Mouse (Mus musculus): ENCODE measurements around the gene Gm17657. TPM values are rescaled to one million over a fixed set of nuclear protein-coding genes. Genes with fewer than 3 reads are reported as not detected.
A peak's percentile ranks its signal among the peaks of the same experiment; 100 is the strongest.
"Not testable (repeated sequence)": the region's sequence is repeated elsewhere in the genome, so short reads cannot be mapped to it uniquely, and the experiment has no call there.

Gm17657 gene
- total RNA-seq, 4 experiments from 2014 or later: not detected

DNA sequence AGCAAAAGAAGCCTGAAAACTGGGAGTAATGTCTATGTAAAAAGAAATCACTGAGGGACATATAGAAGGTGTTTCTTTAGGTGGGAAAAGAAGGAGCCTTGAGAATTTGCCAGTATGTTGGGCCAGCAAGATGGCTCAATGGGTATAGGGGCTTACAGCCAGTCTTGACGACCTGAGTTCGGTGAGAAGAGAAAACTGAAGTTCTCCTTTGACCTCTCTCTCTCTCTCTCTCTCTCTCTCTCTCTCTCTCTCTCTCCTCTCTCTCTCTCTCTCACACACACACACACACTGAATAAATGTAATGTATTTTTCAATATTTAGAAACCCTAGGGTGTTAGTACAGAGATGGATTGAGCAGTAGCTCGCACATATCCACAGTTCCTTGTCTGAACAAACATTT lies 944 bp downstream of the Gm17657 start:
- no peak for DNase-seq (ENCODE audit: low spot score in 2 of 2)

DNA sequence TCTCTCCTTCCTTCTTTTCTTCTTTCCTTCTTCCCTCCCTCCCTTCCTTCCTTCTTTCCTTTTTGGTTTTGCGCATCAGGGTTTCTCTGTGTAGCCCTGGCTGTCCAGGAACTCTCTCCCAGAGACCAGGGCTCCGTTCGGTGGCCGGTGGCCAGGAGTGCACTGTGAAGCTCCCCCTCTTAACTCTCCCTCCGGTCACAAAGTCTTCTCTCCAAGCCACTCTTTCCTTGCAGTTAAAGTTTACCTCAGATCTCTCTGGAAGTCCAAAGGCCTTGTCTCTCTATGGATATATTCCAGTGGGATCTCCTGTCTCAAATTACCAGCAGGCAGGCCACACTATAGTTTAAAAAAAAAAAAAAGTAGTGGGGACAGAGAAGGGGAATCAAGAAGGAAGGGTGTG lies 4.2 kb downstream of the Gm17657 start:
- DNase-seq (ENCODE audit: low spot score in 2 of 2): no peak

DNA sequence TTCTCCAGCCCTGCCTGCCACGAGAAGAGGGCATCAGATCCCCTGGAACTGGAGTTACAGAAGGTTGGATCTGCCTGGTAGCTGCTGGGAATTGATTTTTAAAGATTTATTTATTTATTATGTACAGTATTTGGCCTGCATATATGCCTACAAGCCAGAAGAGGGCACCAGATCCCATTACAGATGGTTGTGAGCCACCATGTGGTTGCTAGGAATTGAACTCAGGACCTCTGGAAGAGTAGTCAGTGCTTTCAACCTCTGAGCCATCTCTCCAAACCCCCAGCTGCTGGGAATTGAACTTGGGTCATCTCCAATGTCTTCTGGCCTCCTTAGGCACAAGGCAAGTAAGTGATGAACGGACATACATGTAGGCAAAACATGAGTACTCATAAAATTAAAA lies 5.4 kb downstream of the Gm17657 start:
- no peak for DNase-seq (ENCODE audit: low spot score in 2 of 2)

DNA sequence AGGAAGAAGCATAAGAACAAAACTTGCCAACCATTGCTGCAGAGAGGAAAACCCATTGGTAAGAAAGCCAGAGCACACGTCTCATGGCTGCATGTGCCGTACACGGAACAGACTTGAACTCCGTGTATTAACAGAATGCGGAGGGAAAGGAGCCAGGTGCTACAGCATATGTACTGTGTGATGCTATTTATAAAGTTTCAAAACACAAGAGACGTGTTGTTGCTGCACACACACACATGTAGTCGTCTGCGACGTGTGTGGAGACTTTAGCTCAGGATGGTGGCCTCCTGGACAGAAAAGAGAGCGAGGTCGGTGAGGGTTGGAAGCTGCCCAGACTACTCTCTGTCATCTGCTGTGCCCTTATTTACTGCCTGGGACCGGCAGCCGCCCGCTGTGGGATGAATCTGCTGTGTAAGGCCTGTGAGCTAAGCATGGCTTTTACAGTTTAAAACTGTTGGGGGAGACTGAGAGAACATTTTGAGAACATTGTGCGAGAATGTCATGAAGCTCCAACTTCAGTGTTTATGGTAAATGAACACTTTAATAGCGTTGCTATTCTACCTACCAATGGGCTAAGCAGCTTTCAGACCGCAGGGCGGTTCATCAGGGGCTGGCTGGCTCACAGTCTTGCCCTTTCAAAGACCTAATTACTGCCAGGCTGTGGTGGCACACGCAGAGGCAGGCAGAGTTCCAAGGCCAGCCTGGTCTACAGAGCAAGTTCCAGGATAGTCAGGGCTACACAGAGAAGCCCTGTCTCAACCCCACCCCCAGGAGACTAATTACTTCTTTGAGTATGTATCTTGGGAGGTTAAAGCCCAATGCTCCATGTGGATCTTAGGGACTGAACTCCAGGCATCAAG lies 6.4 kb downstream of the Gm17657 start:
- peak in 1 of 2 experiments; percentile 18 for DNase-seq (ENCODE audit: low spot score in 2 of 2)

DNA sequence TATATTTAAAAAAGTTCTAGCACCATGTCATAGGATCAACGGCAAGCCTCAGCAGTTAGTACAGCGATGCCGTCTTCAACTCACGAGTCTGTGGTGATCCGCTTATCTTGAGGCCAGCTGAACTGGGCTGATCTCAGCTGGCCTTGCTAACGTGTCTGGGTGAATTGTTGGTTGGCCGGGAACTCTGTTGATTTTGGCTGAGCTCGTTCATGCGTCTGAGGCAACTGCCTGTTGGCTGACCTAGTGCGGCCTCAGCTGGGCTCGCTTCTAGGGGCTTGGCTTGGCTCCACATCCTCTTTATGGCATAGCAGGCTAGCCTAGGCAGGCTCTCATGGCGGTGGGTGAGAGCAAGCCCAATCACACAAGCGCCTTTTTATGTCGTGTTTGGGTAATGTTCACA lies 8.0 kb downstream of the Gm17657 start:
- DNase-seq (ENCODE audit: low spot score in 2 of 2): no peak

DNA sequence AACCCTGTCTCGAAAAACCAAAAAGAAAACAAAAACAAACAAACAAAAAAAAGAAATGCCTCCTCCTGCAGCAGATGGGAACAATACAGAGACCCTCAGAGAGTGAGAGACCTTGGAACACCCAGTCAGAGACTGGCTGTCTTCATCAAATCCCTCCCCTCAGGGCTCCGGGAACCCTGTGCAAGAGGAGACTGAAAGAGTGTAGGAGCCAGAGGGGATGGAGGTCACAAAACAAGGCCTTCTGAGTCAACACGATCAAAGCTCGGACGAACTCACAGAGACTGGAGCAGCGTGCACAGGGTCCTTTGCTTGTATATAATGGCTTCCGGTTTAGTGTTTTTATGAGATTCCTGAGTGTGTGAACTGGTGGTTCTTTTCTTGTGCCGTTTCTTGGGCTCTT lies 9.0 kb downstream of the Gm17657 start:
- no peak for DNase-seq (ENCODE audit: low spot score in 2 of 2)

DNA sequence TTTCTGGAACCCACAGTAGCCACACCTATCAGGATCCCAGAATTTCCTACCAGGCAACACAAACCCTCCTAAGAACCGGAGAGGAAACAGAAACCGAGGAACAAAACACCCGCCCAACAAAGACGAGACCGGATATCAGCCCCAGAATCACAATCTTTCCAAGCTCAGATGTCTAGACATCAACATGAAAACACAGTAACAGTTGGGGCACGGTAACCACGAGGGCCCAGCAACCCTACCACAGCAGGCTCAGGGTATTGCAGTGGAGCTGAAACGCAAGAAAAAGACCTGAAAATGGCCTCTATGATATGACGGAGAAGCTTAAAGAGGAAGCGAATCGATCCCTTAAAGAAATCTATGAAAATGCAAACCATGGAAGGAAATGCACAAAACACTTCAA lies 15.6 kb downstream of the Gm17657 start:
- no peak for DNase-seq (ENCODE audit: low spot score in 2 of 2)

DNA sequence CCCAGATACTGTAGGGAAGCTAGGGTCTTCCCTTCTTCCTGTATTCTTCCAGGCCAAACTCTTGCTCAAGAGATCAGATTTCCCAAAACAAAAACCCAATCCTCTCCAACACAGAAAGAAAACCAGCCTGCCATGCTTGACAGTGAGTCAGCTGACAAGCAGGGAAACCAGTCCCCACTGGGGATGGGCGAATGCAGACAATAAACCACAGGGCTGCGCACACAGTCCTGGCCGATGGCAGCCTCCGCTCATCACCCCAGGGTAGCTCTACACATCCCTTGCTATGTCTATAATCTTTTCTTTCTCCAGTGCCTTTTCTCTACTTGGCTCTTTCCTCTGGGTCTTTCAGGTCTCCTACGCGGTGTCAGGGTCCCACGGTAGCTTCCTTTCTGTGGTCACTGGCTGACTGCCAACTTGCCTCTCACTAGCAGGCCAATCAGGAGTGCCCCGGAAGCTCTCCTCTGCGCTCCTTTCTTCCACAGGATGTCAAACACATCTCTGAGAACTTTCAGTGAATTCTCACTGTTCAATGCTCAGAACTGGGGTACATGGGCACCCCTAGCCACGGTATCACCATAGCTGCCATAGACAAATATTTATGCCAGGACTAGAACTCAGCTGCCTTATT lies 17.6 kb downstream of the Gm17657 start:
- no peak for DNase-seq (ENCODE audit: low spot score in 2 of 2)

DNA sequence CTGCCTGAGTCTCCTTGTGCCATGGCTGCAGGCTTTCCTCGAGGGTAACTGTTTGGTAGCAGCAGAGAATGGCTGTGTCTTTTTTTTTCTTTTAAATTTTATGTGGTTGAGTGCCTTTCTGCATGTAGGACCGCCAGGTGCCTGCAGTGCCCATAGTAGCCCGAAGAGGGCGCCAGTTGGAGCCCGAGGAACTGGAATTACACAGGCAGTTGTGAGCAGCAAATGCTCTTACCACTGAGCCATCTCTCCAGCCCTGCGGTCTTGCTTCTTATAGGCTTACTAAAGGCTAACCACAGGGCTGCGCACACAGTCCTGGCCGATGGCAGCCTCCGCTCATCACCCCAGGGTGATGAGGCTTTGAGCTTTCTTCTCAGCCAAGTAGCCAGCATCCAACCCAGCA lies 18.2 kb downstream of the Gm17657 start:
- no peak for DNase-seq (ENCODE audit: low spot score in 2 of 2)

DNA sequence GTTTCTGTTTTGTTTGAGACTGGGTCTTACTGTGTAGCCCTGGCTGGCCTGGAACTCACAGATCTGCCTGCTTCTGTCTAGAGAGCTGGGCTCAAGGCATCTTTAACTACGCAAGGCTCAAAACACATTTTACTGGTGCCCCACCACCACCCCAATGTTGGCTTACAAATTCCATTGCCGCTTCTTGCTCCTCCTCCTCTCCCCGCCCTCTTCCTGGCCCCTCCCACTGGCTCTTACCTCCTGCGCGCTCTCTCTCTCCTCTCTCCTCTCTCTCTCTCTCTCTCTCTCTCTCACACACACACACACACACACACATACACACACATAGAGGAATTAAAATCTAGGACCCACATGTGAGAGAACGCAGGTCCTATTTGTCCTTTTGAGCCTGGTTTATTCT lies 18.9 kb downstream of the Gm17657 start:
- DNase-seq (ENCODE audit: low spot score in 2 of 2): no peak

DNA sequence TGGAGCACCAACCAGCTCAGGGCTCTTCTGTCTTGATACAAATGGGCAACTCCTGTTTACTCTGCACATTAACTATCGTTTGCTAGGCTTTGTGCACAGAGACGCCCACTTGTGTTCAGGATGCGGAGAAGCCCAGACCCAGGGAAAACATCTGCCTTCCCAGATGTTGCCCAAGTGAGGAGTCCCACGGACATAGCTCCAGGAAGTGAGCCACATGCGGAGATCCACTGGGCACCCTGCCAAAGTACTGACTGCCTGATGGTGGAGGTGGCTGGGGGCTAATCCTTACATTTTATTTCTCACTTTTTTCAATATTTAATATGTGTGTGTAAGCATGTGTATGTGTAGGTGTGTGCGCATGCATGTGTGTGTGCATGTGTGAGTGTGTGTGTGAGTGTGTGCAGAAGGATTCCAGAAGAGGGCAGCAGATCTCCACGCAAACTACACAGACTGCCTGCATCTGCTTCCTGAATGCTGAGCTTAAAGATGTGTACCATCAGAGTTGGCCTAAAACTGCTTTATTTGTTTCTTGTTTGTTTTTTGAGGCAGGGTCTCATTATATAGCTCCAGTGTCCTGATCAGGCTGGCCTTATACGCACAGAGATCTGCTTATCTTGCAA lies 20.8 kb downstream of the Gm17657 start:
- DNase-seq (ENCODE audit: low spot score in 2 of 2): no peak

DNA sequence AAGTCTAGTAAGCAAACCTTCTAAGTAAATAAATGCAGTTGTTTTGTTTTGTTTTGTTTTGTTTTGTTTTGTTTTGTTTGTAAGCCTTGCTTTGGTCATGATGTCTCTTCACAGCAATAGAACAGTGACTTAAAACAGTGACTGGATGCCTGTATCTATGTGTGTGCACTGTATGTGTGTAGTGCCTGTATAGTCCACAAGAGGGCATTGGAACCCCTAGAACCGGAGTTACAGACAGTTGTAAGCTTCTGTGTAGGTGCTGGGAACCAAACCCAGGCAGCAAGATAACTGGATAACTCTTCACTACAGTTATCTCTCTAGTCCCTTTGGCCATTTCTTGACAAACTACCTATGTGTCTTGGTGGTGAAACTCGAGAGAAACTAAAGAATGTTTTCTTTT lies 23.8 kb downstream of the Gm17657 start:
- no peak for DNase-seq (ENCODE audit: low spot score in 2 of 2)

DNA sequence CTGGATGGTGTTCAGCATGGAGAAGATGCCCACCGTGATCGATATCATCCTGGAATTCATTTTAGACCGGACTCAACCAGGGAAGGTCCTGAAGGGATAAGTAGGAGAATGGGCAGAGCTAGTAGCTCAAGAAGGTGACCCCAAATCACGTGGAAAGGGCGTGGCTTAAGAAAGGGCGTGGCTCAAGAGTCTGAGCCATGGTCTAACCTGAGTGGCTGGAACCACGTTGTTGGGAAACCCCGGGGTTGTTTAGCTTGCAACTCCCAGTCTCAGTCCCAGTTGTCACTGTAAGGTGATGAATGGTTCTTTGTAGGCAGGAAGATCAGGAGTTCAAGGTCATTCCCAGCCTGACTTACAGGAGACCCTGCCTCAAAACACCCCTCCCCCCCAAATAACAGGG lies 29.7 kb downstream of the Gm17657 start:
- DNase-seq (ENCODE audit: low spot score in 2 of 2): no peak

DNA sequence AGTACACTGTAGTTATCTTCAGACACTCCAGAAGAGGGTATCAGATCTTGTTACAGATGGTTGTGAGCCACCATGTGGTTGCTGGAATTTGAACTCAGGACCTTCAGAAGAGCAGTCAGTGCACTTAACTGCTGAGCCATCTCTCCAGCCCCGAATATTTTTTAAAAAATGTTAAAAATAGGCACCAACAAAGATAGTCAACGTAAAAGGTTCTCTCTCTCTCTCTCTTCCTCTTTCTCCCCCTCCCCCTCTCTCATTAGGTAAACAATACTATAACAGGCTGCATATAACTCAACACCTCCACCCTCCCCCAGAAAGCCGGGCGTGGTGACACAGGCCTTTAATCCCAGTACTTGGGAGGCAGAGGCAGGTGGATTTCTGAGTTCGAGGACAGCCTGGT lies 30.8 kb downstream of the Gm17657 start:
- not testable (repeated sequence) for DNase-seq (ENCODE audit: low spot score in 2 of 2)

DNA sequence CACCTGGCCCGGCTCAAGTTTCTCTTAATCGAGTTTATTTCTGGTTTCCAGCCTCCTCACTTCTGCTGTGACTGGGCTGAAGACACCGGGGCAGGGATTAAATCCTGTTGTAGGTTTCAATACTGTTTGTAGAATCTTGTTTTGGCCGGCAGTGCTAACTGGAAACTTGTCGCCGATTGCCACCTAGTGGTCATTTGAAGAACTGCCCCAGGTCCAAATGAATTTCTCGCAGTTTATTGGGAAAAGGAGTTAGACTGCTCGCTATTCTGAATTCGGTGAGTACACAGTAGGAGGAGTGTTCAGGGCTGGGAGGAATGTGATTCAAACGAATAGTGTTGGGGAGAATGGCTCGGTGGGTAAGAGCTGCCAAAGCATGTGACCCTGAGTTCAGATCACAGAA lies 35.0 kb downstream of the Gm17657 start:
- DNase-seq (ENCODE audit: low spot score in 2 of 2): peak; percentile 67 to 90

DNA sequence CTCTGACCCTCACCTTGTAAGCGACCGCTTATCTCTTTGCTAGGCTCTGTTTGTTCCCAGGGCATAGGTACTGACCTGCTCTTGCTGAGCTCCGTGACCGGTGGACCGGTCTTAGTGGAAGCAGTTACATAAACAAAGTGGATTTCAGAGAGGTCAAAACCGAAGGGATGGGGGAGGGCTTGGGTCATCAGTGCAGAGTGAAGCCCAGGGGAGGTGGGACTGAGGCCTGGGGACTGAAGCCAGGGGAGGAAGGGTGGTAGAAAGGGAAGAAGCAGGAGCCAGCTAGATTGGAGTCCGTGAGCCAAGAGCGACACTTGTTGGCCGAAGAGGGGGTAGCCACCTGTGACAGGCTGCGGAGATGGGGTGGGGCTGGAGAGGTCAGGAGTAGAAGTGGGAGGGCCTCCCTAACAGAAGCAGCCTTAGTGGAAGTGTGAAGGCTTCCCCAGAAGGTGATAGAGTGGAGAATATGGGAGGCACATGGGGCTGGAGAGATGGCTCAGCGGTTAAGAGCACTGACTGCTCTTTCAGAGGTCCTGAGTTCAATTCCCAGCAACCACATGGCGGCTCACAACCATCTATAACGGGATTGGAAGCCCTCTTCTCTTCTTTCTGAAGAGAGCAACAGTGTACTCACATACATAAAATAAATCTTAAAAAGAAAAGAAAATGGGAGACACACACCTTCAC lies 36.3 kb downstream of the Gm17657 start:
- DNase-seq (ENCODE audit: low spot score in 2 of 2): no peak

DNA sequence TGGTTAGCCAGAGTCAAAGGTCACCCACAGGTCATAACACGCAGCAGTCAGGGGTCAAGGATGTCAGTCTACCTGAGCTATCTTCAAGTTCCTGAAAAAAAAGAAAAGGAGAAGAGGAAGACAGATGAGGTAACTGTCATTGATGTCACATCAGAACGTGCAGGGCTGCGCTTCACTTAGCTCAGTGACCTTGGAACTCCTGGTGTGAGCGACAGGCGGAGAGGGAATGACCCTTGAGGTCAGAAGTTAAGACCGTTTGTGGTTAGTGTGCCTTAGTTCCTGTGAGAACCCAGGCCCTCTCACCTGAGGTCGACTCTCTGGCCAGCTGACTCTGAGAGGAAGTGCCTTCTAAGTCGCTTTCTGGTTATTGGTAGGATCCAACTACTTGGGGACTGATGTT lies 38.7 kb downstream of the Gm17657 start:
- DNase-seq (ENCODE audit: low spot score in 2 of 2): no peak

DNA sequence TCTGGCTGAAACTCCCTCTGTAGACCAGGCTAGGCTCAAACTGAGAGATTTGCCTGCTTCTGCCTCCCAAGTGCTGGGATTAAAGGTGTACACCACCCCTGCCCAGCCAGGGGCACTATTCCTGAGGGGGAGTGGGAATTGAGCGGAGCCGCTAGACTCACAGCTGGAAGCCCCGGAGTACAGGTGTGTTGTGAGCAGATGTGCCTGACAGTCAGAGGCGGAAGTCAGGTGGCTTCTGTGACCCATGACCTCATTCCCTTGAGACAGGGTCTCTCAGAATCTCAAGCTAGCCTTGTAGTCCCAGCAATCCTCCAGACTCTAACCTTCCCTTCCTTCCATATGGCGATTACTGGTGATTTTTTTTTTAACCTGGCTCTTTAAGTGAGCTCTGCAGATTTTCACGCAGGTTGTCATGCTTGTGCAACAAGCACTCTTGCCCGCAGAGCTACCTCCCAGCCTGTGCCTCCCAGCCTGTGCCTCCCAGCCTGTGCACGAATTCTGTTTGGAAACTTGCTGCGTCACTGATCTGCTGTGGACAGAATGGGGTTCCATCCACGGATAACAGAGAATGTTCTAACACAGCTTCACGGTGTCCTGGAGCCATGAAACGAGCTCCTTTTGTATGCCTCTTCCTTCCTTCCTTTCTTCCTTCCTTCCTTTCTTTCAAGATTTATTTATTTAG lies 40.4 kb downstream of the Gm17657 start:
- no peak for DNase-seq (ENCODE audit: low spot score in 2 of 2)

DNA sequence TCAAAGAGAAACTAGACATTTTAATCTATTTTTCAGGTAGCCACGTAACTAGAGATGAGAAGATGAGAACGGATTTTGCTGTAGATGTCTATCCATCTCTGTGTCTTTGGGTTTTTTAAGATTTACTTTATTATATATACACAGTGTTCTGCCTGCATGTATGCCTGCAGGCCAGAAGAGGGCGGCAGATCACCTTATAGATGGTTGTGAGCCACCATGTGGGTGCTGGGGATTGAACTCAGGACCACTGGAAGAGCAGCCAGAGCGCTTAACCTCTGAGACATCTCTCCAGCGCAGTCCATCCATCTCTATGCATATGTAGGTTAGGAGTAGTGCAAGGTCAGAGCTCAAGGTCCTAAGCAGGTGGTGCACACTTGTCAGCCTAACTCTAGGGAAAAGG lies 45.7 kb downstream of the Gm17657 start:
- DNase-seq (ENCODE audit: low spot score in 2 of 2): no peak

DNA sequence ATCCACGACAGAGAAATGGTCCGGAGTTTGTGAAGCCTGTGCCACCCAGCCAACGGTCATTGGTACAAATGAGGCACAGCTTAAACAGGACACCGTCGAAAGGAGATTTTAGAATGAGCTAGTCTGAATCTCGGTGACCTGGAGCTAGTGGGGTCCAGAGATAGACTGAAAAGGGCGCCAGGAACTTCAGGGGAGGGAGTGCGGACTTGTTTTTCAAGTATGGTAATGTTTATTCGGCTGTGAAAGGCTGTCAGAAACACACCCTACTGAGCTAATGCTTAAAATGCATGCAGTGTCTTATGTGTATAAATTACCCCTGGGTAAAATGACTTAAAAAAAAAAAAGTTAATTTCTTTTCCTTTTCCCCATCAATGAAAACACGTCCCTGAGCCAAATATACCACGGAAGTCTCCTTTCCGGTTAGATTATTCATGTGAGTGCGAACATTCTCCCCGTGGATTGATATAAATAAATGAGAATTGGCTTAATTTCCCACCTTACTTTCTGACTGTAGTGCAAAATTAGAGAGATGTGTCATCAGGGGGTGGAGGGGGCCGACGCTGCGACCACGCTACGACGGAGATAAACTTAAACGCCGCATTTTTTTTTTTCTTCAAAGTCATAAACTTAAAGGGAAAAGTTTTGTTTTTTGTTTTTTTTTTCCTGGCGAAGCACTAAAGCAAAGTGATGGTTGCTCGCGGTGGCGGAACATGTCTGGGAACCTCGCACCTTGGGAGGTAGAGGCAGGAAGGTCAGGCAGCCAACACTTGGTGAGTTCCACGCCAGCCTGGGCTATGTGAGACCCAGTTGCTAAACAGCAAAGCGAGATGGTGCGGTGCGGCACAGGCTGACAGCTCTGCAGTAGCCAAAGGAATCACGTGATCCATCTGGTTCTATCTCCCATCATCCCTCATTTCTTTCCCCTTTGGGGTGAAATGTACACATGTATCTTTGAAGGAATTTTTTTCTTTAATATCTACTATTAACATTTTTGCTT lies 46.5 kb downstream of the Gm17657 start:
- DNase-seq (ENCODE audit: low spot score in 2 of 2): no peak
